Mouse (Mus musculus) CD8-positive naive resting alpha-beta T cell, adult 2 months (primary cell): ENCODE results near the gene Fam207a.

Experiments
- DNase-seq, 2 experiments: peaks; one replicate each; pipeline ENCODE4 v3.0.0; 2022; ENCODE audit warnings: low read depth in 2 of 2, low spot score in 2 of 2

The Fam207a gene

GRCm38 (mm10) chr10:77502967-77503922 lies 12.3 kb downstream of the Fam207a start:
- DNase-seq: no peak

DNA sequence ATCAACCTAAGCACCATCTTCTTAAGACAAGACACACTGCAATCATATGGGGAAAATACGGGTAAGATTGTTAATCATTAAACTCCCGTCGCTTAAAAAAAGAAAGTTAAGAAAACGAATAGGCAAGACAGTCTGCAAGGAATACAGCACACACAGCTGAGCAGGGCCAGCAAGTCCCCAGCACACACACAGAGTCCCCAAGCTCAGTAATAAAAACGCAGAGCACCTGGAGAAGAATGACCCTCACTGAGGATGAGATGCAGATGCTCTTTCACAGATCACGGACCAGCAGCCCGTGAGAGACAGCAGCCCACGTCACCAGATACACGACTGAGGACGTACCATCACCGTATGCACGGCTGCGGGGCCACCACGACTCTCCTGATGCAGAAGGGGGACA lies 14.9 kb downstream of the Fam207a start:
- DNase-seq: no peak

DNA sequence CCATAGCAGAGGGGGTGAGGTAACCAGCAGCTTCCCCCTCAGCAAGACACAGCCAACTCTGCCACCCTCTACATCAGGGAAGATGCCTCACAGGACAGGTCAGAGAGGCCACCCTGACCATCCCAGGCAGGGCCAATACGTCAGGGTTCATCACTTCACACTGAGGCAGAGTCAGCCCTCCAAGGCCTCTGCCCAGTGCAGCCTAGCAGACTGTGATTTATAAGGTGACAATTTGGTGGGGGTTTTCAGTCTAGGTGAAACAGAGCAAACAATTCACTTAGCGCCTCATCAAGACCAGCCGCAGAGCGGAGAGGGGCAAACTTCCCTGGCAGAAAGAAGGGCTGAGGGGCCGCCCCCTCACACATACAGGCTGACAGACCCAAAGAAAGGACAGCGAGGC lies 17.3 kb downstream of the Fam207a start:
- DNase-seq: no peak

DNA sequence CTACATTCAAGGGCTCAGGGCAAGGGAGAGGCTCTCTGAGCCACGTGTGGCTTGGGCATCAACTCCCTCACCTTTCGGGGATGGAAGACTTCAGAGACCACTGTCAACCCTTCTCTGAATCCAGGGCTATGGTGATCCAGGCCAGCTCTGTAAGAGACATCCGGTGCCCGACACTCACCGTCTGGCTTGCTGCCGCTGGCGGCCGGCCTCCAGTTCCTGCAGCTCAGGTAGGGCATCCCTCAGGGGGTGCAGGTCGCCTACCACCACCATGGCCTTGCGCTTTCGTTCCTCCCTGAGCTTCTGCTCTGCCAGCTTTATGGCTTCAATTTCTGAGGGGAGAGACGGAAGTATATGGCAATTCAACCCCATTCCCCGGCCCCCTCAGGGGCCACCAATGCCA lies 18.4 kb downstream of the Fam207a start:
- DNase-seq: no peak

DNA sequence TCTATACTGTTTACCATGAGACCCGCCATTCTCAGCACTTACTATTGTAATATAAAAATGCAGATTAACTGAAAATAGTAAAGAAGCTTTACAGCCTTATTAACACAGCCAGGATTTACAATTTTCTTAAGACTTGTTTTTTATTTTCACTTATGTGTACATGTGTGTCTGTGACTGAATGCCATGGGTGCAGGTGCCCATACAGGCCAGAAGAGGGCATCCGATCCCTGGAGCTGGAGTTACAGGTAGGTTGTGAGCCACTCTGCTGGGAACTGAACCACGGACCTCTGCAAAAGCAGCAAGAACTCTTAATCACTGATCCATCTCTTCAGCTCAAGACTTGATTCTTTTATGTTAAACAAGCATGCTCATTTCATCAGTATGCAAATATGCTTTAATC lies 22.7 kb downstream of the Fam207a start:
- no peak for DNase-seq

DNA sequence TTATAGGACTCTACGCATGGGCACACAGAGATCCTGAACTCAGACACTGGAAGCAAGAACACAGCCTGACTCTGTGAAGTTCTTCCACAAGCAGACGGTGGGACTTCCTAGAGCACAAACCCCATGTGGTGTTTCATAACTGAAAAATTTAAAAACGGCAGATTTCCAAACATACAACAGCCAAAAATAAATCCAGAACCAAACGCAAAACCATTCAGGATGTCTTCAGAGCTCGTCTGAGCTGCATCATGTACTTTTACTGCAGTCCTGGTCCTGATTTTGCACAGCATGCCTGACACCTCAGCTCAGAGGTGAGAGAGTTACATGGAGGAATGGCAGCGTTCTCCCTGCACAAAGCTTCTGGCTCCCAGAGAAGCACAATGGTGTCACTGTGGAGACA lies 24.0 kb downstream of the Fam207a start:
- no peak for DNase-seq

DNA sequence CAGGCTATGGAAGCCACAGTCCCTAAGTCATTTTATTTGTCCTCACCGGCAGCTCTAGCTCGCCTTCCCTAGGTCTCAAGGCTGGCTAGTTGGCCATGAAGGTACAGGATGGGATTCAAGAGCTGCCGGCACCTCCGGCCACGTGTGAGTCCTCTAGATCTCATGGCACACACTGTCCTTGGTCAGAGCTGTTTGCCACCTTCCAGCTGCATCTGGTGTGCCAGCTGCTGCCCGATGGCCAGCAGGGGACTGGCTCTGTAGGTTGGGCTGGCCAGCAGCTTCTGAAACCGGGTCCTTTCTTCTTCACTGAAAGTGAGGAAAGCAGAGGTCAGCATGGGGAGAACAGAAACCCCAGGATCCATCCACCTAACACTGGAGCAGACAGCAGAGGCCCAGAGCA lies 27.4 kb downstream of the Fam207a start:
- DNase-seq: no peak

DNA sequence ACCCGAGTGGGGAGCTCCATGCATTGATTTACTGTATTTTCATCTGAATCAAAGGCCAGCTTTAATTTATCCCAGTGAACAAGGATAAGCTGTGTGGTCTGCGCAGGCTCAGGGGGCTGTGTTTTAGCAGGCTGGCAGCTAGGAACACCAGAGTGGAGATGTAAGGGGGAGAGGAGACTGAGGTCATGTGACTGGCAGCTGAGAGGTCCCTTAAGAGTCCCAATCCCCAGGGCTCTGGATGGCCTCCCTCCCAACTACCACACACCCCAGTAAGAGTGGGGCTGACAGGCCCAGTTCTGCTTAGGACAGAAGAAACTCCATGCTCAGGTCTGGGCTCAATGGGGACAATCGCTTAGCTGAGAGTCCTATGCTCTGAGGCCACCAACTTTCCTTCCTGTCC lies 29.8 kb downstream of the Fam207a start:
- DNase-seq: no peak

DNA sequence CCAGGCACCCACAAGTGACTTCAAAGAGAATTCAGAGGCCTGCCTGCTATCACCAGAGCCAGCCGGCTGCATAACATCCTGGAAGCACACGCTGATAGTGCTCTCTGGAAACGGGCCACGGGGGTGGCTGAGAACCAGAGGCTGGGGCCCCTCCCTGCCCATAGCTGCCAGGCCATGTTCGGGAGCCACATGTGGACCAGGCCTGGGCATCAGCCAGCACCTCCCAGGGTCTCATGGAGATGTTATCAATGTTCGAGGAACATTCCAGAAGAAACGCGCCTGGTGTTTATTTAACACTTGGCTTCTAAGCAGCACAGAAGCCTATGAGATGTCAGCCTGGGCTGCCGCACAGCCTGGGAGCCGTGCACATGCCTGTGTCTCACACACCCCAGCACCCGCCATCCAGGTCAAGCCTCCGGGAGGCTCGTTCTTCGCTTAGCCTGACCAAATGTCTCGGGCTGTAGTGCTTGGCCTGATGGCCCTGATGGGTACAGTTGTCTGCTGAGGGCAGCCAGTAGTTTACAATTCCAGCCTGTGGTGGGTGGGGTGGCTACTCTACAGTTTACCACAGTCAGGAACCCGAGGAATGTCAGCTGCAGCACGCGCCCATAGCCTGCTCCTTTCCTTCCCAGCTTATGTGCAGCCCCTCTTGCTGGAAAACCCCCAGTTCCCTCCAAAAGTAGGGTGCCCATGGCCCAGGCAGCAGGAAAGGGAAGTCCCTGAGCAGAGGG lies 31.2 kb downstream of the Fam207a start:
- DNase-seq: no peak

- DNase-seq: no peak
Observed at GRCm38 (mm10) chr10:77481814-77482213, 33.8 kb downstream of the Fam207a start.

DNA sequence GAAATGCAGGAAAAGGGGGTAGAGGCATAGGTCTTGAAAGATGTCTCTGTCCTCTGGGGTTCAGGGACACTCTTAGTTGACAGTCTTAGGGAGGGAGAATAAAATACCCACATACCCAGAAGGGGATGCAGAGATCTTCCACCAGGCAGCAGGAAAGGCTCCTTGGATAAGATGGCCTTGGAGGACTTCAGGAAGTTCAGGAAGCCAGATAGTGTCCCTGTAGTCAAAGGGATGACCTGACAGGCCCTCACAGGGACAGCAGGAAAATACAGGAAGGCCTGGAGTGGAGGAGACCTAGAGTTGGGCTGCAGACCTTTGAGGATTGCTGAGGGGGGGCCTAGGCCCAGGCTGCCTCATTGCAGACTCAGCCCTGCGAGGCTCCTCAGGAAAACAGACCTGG lies 35.6 kb downstream of the Fam207a start:
- DNase-seq: no peak

- no peak for DNase-seq
Observed at GRCm38 (mm10) chr10:77476907-77477306, 38.7 kb downstream of the Fam207a start.

- DNase-seq: no peak
Observed at GRCm38 (mm10) chr10:77472188-77472587, 43.4 kb downstream of the Fam207a start.

GRCm38 (mm10) chr10:77471512-77471911 lies 44.1 kb downstream of the Fam207a start:
- no peak for DNase-seq

- no peak for DNase-seq
Observed at GRCm38 (mm10) chr10:77470763-77471162, 44.8 kb downstream of the Fam207a start.

DNA sequence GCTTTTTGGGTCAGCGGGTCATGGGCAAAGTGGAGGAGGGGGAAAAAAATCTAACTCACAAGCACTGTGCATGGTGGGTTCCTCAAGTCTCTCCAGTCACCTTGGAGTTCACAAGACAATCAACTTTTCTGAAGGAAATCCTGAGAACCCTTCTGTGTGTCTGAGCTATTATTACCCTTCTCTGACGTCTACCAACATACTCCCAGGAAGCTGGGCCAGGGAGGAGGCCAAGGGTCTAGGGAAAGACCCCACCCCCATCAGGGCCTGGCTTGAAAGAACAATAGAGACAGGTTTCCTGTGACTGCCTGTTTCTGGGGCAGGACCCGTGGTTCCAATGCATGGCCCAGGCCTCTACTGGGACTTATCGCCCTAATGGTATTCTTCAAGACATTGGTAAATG lies 46.9 kb downstream of the Fam207a start:
- DNase-seq: no peak

DNA sequence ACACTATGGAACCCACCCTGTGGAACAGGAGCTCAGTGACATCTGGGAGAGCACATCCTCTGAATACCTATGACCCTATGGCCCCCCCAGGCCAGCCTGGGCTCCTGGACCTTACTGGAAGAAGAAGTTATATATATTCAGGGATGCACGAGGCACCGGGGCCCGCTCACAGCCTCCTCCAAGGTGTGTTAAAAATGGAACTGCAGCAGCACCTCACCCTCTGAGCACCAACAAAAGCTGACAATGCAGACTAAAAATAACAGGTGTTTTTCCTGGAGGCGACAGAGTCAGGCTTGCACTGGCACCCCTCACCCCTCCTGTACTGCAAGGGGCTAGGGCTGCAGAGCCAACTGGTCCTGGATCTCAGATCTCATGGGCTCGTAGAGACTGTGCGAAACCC lies 48.2 kb downstream of the Fam207a start:
- DNase-seq: no peak

GRCm38 (mm10) chr10:77465902-77466301 lies 49.7 kb downstream of the Fam207a start:
- no peak for DNase-seq

DNA sequence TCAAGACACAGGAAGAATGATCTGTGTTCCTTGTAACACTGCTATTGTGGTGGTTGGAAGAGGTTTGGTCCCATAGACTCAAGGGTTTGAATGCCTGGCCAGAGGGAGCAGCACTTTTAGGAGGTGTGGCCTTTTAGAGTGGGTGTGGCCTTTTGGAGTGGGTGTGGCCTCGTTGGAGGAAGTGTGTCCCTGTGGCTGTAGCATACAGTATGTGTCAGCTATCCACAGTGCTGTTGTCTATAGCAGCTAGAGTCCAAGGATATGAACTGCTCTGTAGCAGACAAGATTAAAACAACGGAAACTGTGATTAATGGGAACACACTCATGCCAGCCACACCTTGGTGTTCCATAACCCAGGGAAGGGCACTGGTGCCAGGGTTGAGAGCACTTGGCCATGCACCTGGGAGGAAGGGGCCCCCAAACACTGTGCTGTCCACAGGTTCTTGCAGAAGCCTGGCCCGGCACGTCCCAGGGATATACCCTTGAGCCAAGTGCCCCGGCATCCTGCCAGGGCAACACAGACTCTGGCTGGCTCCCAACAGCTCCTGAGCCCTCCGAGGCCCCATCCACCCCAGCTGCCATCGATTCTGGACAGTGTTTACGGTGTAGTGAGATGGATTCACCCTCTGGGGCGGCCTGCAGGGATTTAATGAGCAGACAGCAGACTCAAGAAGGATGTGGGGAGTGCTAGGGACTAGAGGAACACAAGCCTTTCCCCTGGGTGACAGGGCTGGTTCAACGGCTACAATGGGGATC lies 51.2 kb downstream of the Fam207a start:
- no peak for DNase-seq

DNA sequence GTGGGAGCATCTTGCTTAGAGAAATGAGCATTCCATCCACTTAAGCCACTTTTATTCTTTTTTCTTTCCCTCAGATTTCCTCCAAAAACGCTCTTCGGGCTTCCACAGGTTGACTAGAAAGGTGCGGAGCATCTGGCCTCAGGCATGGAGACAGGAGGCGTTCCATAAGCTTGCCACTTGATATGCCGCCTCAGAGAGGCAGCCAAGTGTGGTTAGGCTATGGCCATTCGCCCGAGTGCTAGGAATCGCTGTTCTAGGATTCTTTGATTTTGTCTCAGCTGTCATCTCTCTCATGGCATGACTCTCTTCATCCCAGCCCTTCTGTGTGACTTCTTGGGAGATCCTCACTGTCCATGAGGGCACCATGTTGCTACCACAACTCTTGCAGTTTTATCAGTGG lies 54.4 kb downstream of the Fam207a start:
- no peak for DNase-seq

DNA sequence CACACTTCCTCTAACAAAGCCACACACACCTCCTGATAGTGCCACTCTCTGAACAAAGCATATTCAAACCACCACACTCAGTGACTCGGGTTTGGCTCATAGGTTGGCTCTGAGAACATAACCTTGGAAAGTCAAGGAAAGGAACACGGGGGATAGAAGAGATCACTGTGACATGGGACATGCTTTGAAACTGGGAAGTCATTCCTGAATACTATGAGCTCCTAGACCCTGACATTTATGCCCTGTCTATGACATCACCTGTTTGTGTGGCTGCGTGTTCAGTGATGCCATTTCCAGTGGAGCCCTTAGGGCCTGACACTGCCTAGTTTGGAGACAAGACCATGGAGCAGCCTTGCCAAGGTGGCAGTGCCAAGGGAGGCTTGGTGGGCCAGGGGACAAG lies 57.9 kb downstream of the Fam207a start:
- no peak for DNase-seq

DNA sequence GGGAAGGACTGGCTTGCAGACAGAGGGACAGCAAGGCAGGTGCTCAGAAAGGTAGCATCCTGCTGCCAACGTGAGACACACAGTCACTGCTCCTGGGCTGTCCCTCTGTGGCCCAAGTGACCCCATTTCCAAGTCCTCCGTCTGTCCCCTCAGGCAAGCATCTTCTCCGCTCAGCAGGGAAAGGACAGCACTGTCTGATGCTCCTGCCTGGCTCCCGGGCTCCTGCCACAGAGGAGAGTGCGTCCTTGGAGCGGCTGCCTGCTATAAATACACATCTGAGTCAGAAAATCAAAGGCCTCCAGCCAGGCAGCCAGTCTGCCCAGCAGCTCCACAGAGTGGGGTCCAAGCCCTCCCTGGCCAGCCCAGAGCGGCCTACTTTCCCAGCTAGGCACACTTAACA lies 59.1 kb downstream of the Fam207a start:
- DNase-seq: no peak
